In the genomic region with DNA sequence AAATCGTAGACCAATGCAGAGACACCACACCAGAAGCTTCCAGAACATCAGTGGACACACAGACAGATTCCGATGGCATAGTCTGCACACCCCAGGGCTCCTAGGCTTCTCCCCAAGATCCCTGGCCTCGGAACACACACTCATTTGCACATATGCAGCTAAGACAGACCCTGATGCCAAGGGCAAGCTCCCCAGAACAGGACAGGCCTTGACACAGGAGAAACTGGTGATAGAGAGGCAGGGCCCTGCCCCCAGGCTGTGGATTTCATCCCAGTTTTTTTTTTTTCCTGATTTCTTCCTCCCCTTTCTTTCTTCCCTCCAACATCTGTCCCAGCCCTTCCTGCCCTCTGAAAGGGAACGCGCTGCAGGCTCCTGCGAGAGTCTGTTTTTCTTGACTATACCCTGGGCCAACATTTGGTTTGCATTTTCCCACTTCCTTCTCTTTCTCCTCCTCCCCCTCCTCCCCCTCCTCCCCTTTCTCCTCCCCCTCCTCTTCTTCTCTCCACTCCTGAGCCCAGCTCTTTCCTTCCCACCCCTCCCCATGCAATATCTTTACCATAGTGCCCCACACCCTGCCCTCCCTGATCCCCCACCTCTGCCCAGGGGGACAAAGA, we compare ENCODE assay signal across 11 mouse cellular contexts. TPM values are rescaled to one million over a fixed set of nuclear protein-coding genes. Genes with fewer than 3 reads are reported as not detected.
DNase-seq lines count a peak whose midpoint lies in the region; ATAC-seq and TF ChIP-seq lines count a peak whose summit lies in the region.
"Had no signal": no experiment of that assay in that cellular context is flagged by ENCODE, and none has a peak within 500 bp of the region (broad histone marks: within the 10 kb centered on the region; RNA-seq: fewer than 3 reads in every experiment).

No protein-coding gene starts in this region.

- H3K9me3 ChIP-seq in lung, embryonic 16.5 days (ENCODE audit: control insufficient read depth, low read length): no peaks in the 10 kb centered on the region
- no peaks in the 10 kb centered on the region for H3K9me3 ChIP-seq in heart, postnatal 0 days (replicated peaks; ENCODE audit: control insufficient read depth, low read length)
- H3K9me3 ChIP-seq in neural tube, embryonic 12.5 days: no peaks in the 10 kb centered on the region
- H3K9me3 ChIP-seq: megakaryocyte, embryonic 14.5 days had no signal

- peaks cover 8% of the 10 kb centered on the region for H3K27me3 ChIP-seq in lung, embryonic 16.5 days (ENCODE audit: control insufficient read depth, insufficient read depth, low read depth, low read length)
- no peaks in the 10 kb centered on the region for H3K27me3 ChIP-seq in heart, postnatal 0 days (ENCODE audit: control insufficient read depth, insufficient read depth, low read length)
- peaks cover 3% of the 10 kb centered on the region; the same call in 1 of the 2 replicates for H3K27me3 ChIP-seq in neural tube, embryonic 12.5 days (replicated peaks)

- TF ChIP-seq CTCF in heart, postnatal 0 days (IDR thresholded peaks at IDR 0.05; ENCODE audit: low read depth): no peak
- TF ChIP-seq CTCF in left cerebral cortex, adult 2 months (IDR thresholded peaks at IDR 0.05): no peak

- peak overlapping the region; percentile 44; the same call in 1 of the 2 replicates for H3K4me2 ChIP-seq in lung, embryonic 16.5 days (ENCODE audit: low read depth, low read length)
- no peak overlapping the region for H3K4me2 ChIP-seq in heart, postnatal 0 days (ENCODE audit: low read depth, low read length)
- H3K4me2 ChIP-seq in neural tube, embryonic 12.5 days (replicated peaks): peak overlapping the region; percentile 48

- WGBS in lung, embryonic 16.5 days: 19% methylated on average over 6 of the region's 6 CpGs
- 52% methylated on average over 6 of the region's 6 CpGs for WGBS in heart, postnatal 0 days
- WGBS in neural tube, embryonic 12.5 days: 42% methylated on average over 6 of the region's 6 CpGs

- no peaks in the 10 kb centered on the region for H3K36me3 ChIP-seq in lung, embryonic 16.5 days (ENCODE audit: control insufficient read depth, insufficient read depth, low read length)
- no peaks in the 10 kb centered on the region for H3K36me3 ChIP-seq in heart, postnatal 0 days (replicated peaks; ENCODE audit: control insufficient read depth, insufficient read depth, low read length)
- no peaks in the 10 kb centered on the region for H3K36me3 ChIP-seq in neural tube, embryonic 12.5 days

- peak overlapping the region; percentile 57 for H3K9ac ChIP-seq in lung, embryonic 16.5 days (ENCODE audit: low read length)
- no peak overlapping the region for H3K9ac ChIP-seq in heart, postnatal 0 days (replicated peaks; ENCODE audit: low read depth, low read length)
- 0 out of 2 replicates have a peak overlapping the region, but pooled peaks have one; percentile 13 for H3K9ac ChIP-seq in neural tube, embryonic 12.5 days

- H3K27ac ChIP-seq in lung, embryonic 16.5 days (ENCODE audit: low read length): peak overlapping the region; percentile 95
- peak overlapping the region; percentile 55 for H3K27ac ChIP-seq in heart, postnatal 0 days (ENCODE audit: low read depth)
- H3K27ac ChIP-seq in neural tube, embryonic 12.5 days: no peak overlapping the region
- no peak overlapping the region; the same call in 1 of the 2 replicates for H3K27ac ChIP-seq in left cerebral cortex, adult 2 months

- peaks cover 42% of the 10 kb centered on the region for H3K4me1 ChIP-seq in lung, embryonic 16.5 days (replicated peaks; ENCODE audit: control insufficient read depth, insufficient read depth, low read length)
- H3K4me1 ChIP-seq in heart, postnatal 0 days (ENCODE audit: control insufficient read depth, insufficient read depth): peaks cover 47% of the 10 kb centered on the region
- peaks cover 35% of the 10 kb centered on the region for H3K4me1 ChIP-seq in neural tube, embryonic 12.5 days

- H3K4me3 ChIP-seq in lung, embryonic 16.5 days (ENCODE audit: low read length): no peak overlapping the region
- no peak overlapping the region for H3K4me3 ChIP-seq in heart, postnatal 0 days (ENCODE audit: low read depth, low read length)
- no peak overlapping the region for H3K4me3 ChIP-seq in neural tube, embryonic 12.5 days
- H3K4me3 ChIP-seq in left cerebral cortex, adult 2 months: no peak overlapping the region
- H3K4me3 ChIP-seq: megakaryocyte, embryonic 14.5 days had no signal

- TF ChIP-seq EP300 in heart, postnatal 0 days (IDR thresholded peaks at IDR 0.05; ENCODE audit: low read depth): no peak

- intact Hi-C loops in left cerebral cortex, adult 2 months (cut with DNase I): no loop called here

- peak; percentile 60 for ATAC-seq in lung, embryonic 16.5 days (ENCODE audit: low read depth)
- ATAC-seq in heart, postnatal 0 days (ENCODE audit: insufficient read depth, low read depth): no peak
- ATAC-seq in neural tube, embryonic 12.5 days (ENCODE audit: low FRiP score, low read depth): no peak

- DNase-seq in lung, postnatal 36 days: no peak
- peak; percentile 85 for DNase-seq in embryo, embryonic 11 days
- no peak for DNase-seq in heart, postnatal 0 days (ENCODE audit: low spot score)
- DNase-seq in spleen, postnatal 14 days (ENCODE audit: low spot score in 2 of 2): no peak
- DNase-seq in frontal cortex, adult 2 months (ENCODE audit: extremely low spot score in 1 of 2, low spot score in 1 of 2): no peak
- DNase-seq in left cerebral cortex, adult 2 months (ENCODE audit: extremely low spot score in 1 of 2, low spot score in 2 of 2): no peak
- DNase-seq: thymus, postnatal 25 days had no signal

RNA-seq across cellular contexts. Expression of gene Tns1, which starts 32.5 kb away (rescaled TPM):
- 137 and 147 TPM in 2 replicates for polyA plus RNA-seq in lung, embryonic 16.5 days (2015; fragmentation: Nextera tagmentation; extraction: Ambion mirVana)
- total RNA-seq in heart, postnatal 0 days (2014; rRNA removed; ENCODE audit: low replicate concordance): 458 and 512 TPM in 2 replicates
- polyA plus RNA-seq in heart, postnatal 0 days (2015; fragmentation: Nextera tagmentation; extraction: Ambion mirVana): 108 and 125 TPM in 2 replicates
- 13.8 and 16.5 TPM in 2 replicates for polyA plus RNA-seq in neural tube, embryonic 12.5 days (2016; fragmentation: Nextera tagmentation; extraction: Ambion mirVana)
- 22.4 and 25.7 TPM in 2 replicates for polyA plus RNA-seq in frontal cortex, adult 2 months (2012; rRNA removed)
- 10 to 100 TPM; 43.5 to 46.4 TPM for total RNA-seq in left cerebral cortex, adult 2 months (2021)

RNA-seq across cellular contexts. Expression of gene Rufy4, which starts 33.6 kb away (rescaled TPM):
- 0.31 and 0.64 TPM in 2 replicates for polyA plus RNA-seq in lung, embryonic 16.5 days (2015; fragmentation: Nextera tagmentation; extraction: Ambion mirVana)
- 0.58 TPM in 1 of 2 replicates, not detected in the other for total RNA-seq in heart, postnatal 0 days (2014; rRNA removed; ENCODE audit: low replicate concordance)
- 0.37 and 0.52 TPM in 2 replicates for polyA plus RNA-seq in heart, postnatal 0 days (2015; fragmentation: Nextera tagmentation; extraction: Ambion mirVana)
- polyA plus RNA-seq in neural tube, embryonic 12.5 days (2016; fragmentation: Nextera tagmentation; extraction: Ambion mirVana): 0.37 and 0.51 TPM in 2 replicates
- polyA plus RNA-seq in frontal cortex, adult 2 months (2012; rRNA removed): 0.08 TPM in 2 replicates
- under 1 TPM in 1 of 2 experiments, not detected in 1; 0.19 TPM for total RNA-seq in left cerebral cortex, adult 2 months (2021)
- total RNA-seq: gastrocnemius, adult 8-10 months had no signal

Comparison
In these comparisons a context has a peak if more than half of its experiments do, and no peak if none do; other contexts are left out.
1. H3K27ac ChIP-seq: peak in lung, embryonic 16.5 days (single experiment) and heart, postnatal 0 days (single experiment); none in neural tube, embryonic 12.5 days (single experiment) and left cerebral cortex, adult 2 months (single experiment).